Mouse (Mus musculus) C2C12 (cell line): ENCODE measurements around the gene Ung. TPM values are rescaled to one million over a fixed set of nuclear protein-coding genes. Genes with fewer than 3 reads are reported as not detected.
A peak's percentile ranks its signal among the peaks of the same experiment; 100 is the strongest.

Experiments
- H3K27me3 ChIP-seq: one replicate; pipeline ENCODE4 v1.6.1; 2011; ENCODE audit not compliant: control insufficient read depth, insufficient read depth, insufficient read length
- H3K36me3 ChIP-seq: one replicate; pipeline ENCODE4 v1.6.1; 2011; ENCODE audit not compliant: control insufficient read depth, insufficient read depth
- H3K4me3 ChIP-seq: one replicate; pipeline ENCODE4 v1.5.1; 2011; ENCODE audit warnings: mild to moderate bottlenecking, control low read depth; ENCODE audit not compliant: poor library complexity, insufficient read depth, severe bottlenecking
- H3K79me2 ChIP-seq: one replicate; pipeline ENCODE4 v1.6.1; 2011; ENCODE audit not compliant: control insufficient read depth, insufficient read depth
- H3K79me3 ChIP-seq: one replicate; pipeline ENCODE4 v1.6.1; 2011; ENCODE audit warnings: low read depth, control low read depth
- H3ac ChIP-seq: one replicate; pipeline ENCODE3; 2011; ENCODE audit warnings: low read depth; ENCODE audit not compliant: control insufficient read depth, insufficient read length
- CEBPB ChIP-seq: IDR thresholded peaks from one replicate; pipeline ENCODE4 v1.6.1; 2011; ENCODE audit warnings: low read depth, mild to moderate bottlenecking, control low read depth, moderate library complexity
- CTCF ChIP-seq: IDR thresholded peaks from one replicate; pipeline ENCODE4 v1.5.1; 2011; ENCODE audit not compliant: control insufficient read depth, insufficient read depth, insufficient read length
- FOSL1 ChIP-seq: IDR thresholded peaks from one replicate; pipeline ENCODE4 v1.8.0; 2011; ENCODE audit warnings: mild to moderate bottlenecking, low read length; ENCODE audit not compliant: poor library complexity, insufficient read depth, severe bottlenecking
- MAX ChIP-seq: IDR thresholded peaks from one replicate; pipeline ENCODE4 v1.6.1; 2011; ENCODE audit warnings: mild to moderate bottlenecking, control low read depth
- MYOD1 ChIP-seq: IDR thresholded peaks from one replicate; pipeline ENCODE4 v1.6.1; 2011; ENCODE audit warnings: low read depth; ENCODE audit not compliant: control insufficient read depth, insufficient read length
- MYOG ChIP-seq: IDR thresholded peaks from one replicate; pipeline ENCODE4 v1.6.1; 2011; ENCODE audit not compliant: control insufficient read depth, insufficient read length; ENCODE audit errors: extremely low read depth
- USF1 ChIP-seq: IDR thresholded peaks from one replicate; pipeline ENCODE4 v1.6.1; 2011; ENCODE audit warnings: low read depth, mild to moderate bottlenecking, control low read depth, moderate library complexity
- polyA plus RNA-seq: library from polyadenylated mRNA; unstranded; fragments of >200 nt; fragmentation: generic; extraction: Trizol; gene quantifications from one replicate; pipeline ENCODE4 v1.2.1, GENCODE M21; 2012; ENCODE audit warnings: missing spikeins

Gene Ung
- polyA plus RNA-seq, 1 experiment, result 13.7 TPM

- Histone ChIP-seq H3K79me3 (no peaks in the 10 kb centered on the region), H3K36me3 (no peaks in the 10 kb centered on the region), H3K79me2 (peaks cover 19% of the 10 kb centered on the region), H3K4me3 (peak overlapping the region; percentile 72), H3ac (peak overlapping the region; percentile 81), H3K27me3 (peaks cover 1% of the 10 kb centered on the region)
- TF ChIP-seq CTCF (no peak), FOSL1 (no peak), CEBPB (no peak), MYOG (no peak), MYOD1 (no peak), MAX (no peak), USF1 (no peak)
These were observed 30.3 kb upstream of the Ung start for GRCm38 (mm10) chr5:114099709-114100389.

- TF ChIP-seq USF1, result no peak
- TF ChIP-seq MAX, result no peak
- TF ChIP-seq FOSL1, result no peak
- no peak for TF ChIP-seq CEBPB
- TF ChIP-seq CTCF, result no peak
- TF ChIP-seq MYOD1, result no peak
- no peak for TF ChIP-seq MYOG
- Histone ChIP-seq H3K36me3 (peaks cover 3% of the 10 kb centered on the region), H3ac (peak overlapping the region; percentile 81), H3K4me3 (peak overlapping the region; percentile 72), H3K79me3 (no peaks in the 10 kb centered on the region), H3K27me3 (no peaks in the 10 kb centered on the region), H3K79me2 (peaks cover 19% of the 10 kb centered on the region)
These were observed 29.6 kb upstream of the Ung start for GRCm38 (mm10) chr5:114100390-114101099.

GRCm38 (mm10) chr5:114101873-114102272 is 28.3 kb upstream of the Ung start:
- no peaks in the 10 kb centered on the region for H3K27me3 ChIP-seq
- H3K36me3 ChIP-seq, result peaks cover 3% of the 10 kb centered on the region
- H3K79me3 ChIP-seq, result no peaks in the 10 kb centered on the region
- no peak overlapping the region for H3ac ChIP-seq
- peaks cover 19% of the 10 kb centered on the region for H3K79me2 ChIP-seq
- H3K4me3 ChIP-seq, result no peak overlapping the region
- TF ChIP-seq MYOG (no peak), CTCF (no peak)

GRCm38 (mm10) chr5:114102807-114103206 is 27.4 kb upstream of the Ung start:
- TF ChIP-seq CEBPB (no peak), FOSL1 (no peak), MYOD1 (no peak), MAX (no peak), MYOG (no peak), CTCF (no peak), USF1 (no peak)
- Histone ChIP-seq H3K79me2 (peaks cover 19% of the 10 kb centered on the region), H3K36me3 (peaks cover 6% of the 10 kb centered on the region), H3ac (no peak overlapping the region), H3K4me3 (no peak overlapping the region), H3K79me3 (no peaks in the 10 kb centered on the region), H3K27me3 (no peaks in the 10 kb centered on the region)

GRCm38 (mm10) chr5:114106391-114106935 is 23.7 kb upstream of the Ung start:
- Histone ChIP-seq H3K79me2 (peaks cover 9% of the 10 kb centered on the region), H3K79me3 (no peaks in the 10 kb centered on the region), H3ac (no peak overlapping the region), H3K4me3 (no peak overlapping the region), H3K36me3 (peaks cover 24% of the 10 kb centered on the region), H3K27me3 (no peaks in the 10 kb centered on the region)
- no peak for TF ChIP-seq CTCF
- no peak for TF ChIP-seq CEBPB
- no peak for TF ChIP-seq FOSL1
- TF ChIP-seq MAX, result no peak
- TF ChIP-seq MYOD1, result no peak
- TF ChIP-seq USF1, result no peak
- TF ChIP-seq MYOG, result no peak

GRCm38 (mm10) chr5:114113334-114113733 is 16.9 kb upstream of the Ung start:
- TF ChIP-seq USF1 (no peak), MYOG (no peak), CTCF (no peak), FOSL1 (no peak), MAX (no peak), MYOD1 (no peak), CEBPB (no peak)
- Histone ChIP-seq H3K4me3 (no peak overlapping the region), H3K79me2 (no peaks in the 10 kb centered on the region), H3K27me3 (no peaks in the 10 kb centered on the region), H3K79me3 (no peaks in the 10 kb centered on the region), H3K36me3 (peaks cover 15% of the 10 kb centered on the region), H3ac (no peak overlapping the region)
